Mouse (Mus musculus) lung, postnatal 0 days (tissue): ENCODE measurements around the gene Elmo1.

ENCODE experiments used
- CTCF ChIP-seq: IDR thresholded peaks from 2 replicates; pipeline ENCODE4 v1.5.1; 2016; ENCODE audit warnings: antibody characterized with exemption, mild to moderate bottlenecking
- EP300 ChIP-seq: IDR thresholded peaks from 2 replicates; pipeline ENCODE4 v1.6.1; 2016; ENCODE audit warnings: antibody characterized with exemption, mild to moderate bottlenecking, control low read depth

DNA sequence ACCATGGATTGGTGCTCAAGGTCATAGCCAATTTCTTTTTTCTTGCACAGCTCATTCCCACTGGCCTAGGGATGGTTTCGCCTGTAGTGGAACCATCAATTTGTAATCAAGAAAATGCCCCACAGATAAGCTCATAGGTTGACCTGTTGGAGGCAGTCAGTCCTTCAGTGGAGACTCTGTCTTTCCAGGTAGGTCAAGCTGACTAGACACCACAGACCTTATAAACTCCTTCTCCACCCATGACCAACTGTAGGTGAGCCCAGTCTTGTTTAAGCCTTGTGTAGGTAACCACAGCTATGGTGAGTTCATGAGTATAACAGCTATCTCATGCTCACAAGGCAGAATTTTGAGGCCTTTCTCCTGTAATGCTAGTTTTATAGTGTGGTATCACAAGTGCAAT, 238.3 kb downstream of the Elmo1 start:
- TF ChIP-seq CTCF (no peak), EP300 (no peak)
